Mouse (Mus musculus) lung, embryonic 15.5 days (tissue): ENCODE data around the gene C2cd2. TPM values are rescaled to one million over a fixed set of nuclear protein-coding genes. Genes with fewer than 3 reads are reported as not detected.
A peak's percentile ranks its signal among the peaks of the same experiment; 100 is the strongest.

Source experiments
- ATAC-seq: fragments of 200-750 bp; cut with Nextera tagmentation; 2 replicates; pipeline ENCODE4 v1.8.0; 2017; ENCODE audit warnings: moderate number of reproducible peaks, borderline replicate concordance; ENCODE audit not compliant: low FRiP score, low TSS enrichment; ENCODE audit errors: extremely low read depth
- H3K27ac ChIP-seq: fragments of 300-500 bp; sonication (generic); 2 replicates; pipeline ENCODE4 v1.5.1; 2015; ENCODE audit warnings: moderate library complexity, mild to moderate bottlenecking, inconsistent platforms
- H3K27me3 ChIP-seq: fragments of 300-500 bp; sonication (generic); 2 replicates; pipeline ENCODE4 v1.6.1; 2015; ENCODE audit warnings: inconsistent platforms
- H3K36me3 ChIP-seq: fragments of 300-500 bp; sonication (generic); 2 replicates; pipeline ENCODE4 v1.6.1; 2015; ENCODE audit warnings: inconsistent platforms
- H3K4me1 ChIP-seq: fragments of 300-500 bp; sonication (generic); 2 replicates; pipeline ENCODE4 v1.6.1; 2015; ENCODE audit warnings: inconsistent platforms
- H3K4me2 ChIP-seq: fragments of 300-500 bp; sonication (generic); 2 replicates; pipeline ENCODE4 v1.6.1; 2015; ENCODE audit warnings: inconsistent platforms, mild to moderate bottlenecking, moderate library complexity
- H3K4me3 ChIP-seq: fragments of 300-500 bp; sonication (generic); 2 replicates; pipeline ENCODE4 v1.5.1; 2015; ENCODE audit warnings: mild to moderate bottlenecking, inconsistent platforms
- H3K9ac ChIP-seq: fragments of 300-500 bp; sonication (generic); 2 replicates; pipeline ENCODE4 v1.6.1; 2015; ENCODE audit warnings: inconsistent platforms
- H3K9me3 ChIP-seq: fragments of 300-500 bp; sonication (generic); 2 replicates; pipeline ENCODE4 v1.6.1; 2016; ENCODE audit warnings: inconsistent platforms
- WGBS: fragments of 180-500 bp; shearing (Covaris S2); methylation state at CpG from one replicate; pipeline ENCODE4 v1.1.7; 2015; 5-methylcytosine and 5-hydroxymethylcytosine counted together
- polyA plus RNA-seq: library from polyadenylated mRNA; unstranded; fragments of >200 nt; fragmentation: Nextera tagmentation; extraction: Ambion mirVana; gene quantifications from 2 replicates; pipeline ENCODE4 v1.2.1, GENCODE M21; 2015

C2cd2 gene
- polyA plus RNA-seq, 1 experiment from 2014 or later = 25.1 TPM

GRCm38 (mm10) chr16:97912873-97913272 lies 49.5 kb downstream of the C2cd2 start:
- ATAC-seq = no peak
- no peak overlapping the region for H3K27ac ChIP-seq
- H3K9ac ChIP-seq = no peak overlapping the region
- H3K4me2 ChIP-seq = no peak overlapping the region
- H3K27me3 ChIP-seq = no peaks in the 10 kb centered on the region
- H3K4me3 ChIP-seq = no peak overlapping the region
- H3K9me3 ChIP-seq = no peaks in the 10 kb centered on the region
- no peaks in the 10 kb centered on the region for H3K36me3 ChIP-seq
- no peaks in the 10 kb centered on the region for H3K4me1 ChIP-seq

- Histone ChIP-seq H3K4me1 (no peaks in the 10 kb centered on the region), H3K36me3 (no peaks in the 10 kb centered on the region), H3K4me2 (no peak overlapping the region), H3K9me3 (no peaks in the 10 kb centered on the region), H3K27ac (no peak overlapping the region), H3K27me3 (no peaks in the 10 kb centered on the region), H3K9ac (no peak overlapping the region), H3K4me3 (no peak overlapping the region)
- ATAC-seq = no peak
- WGBS = 97% methylated on average over 1 of the region's 1 CpGs
These were observed 53.0 kb downstream of the C2cd2 start for GRCm38 (mm10) chr16:97909356-97909755.

DNA sequence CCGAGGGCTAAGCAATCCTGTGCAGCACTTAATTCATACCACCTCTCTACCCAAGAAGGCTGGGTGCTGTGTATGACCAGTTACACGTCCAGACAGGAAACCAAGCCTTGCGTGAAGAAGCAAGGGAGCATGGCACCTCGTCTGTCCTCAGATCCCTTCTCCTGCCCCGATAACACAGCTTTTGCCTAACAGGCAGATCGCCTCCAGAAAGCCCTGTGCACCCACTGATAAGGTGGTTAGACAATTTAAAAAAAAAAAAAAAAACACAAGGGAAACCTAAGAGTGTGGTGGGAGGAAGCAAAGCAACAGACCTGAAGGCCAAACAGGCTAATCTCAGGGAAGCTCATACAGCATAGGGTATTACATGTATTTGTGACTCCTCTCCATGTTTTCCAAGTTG lies 54.9 kb downstream of the C2cd2 start:
- ATAC-seq = no peak

GRCm38 (mm10) chr16:97906337-97906736 lies 56.1 kb downstream of the C2cd2 start:
- H3K27me3 ChIP-seq = no peaks in the 10 kb centered on the region
- no peaks in the 10 kb centered on the region for H3K9me3 ChIP-seq
- no peak for ATAC-seq
- no peak overlapping the region for H3K4me3 ChIP-seq
- H3K27ac ChIP-seq = no peak overlapping the region
- no peak overlapping the region for H3K9ac ChIP-seq
- no peaks in the 10 kb centered on the region for H3K36me3 ChIP-seq
- no peak overlapping the region for H3K4me2 ChIP-seq
- H3K4me1 ChIP-seq = no peaks in the 10 kb centered on the region

More for the DNA sequence above, 54.9 kb downstream of the C2cd2 start:
- Histone ChIP-seq H3K27me3 (no peaks in the 10 kb centered on the region), H3K4me2 (no peak overlapping the region), H3K4me1 (no peaks in the 10 kb centered on the region), H3K4me3 (no peak overlapping the region), H3K9ac (no peak overlapping the region), H3K36me3 (no peaks in the 10 kb centered on the region), H3K9me3 (no peaks in the 10 kb centered on the region), H3K27ac (no peak overlapping the region)
- WGBS = 70% methylated on average over 6 of the region's 6 CpGs

- WGBS = 63% methylated on average over 2 of the region's 2 CpGs
- ATAC-seq = no peak
- Histone ChIP-seq H3K9me3 (no peaks in the 10 kb centered on the region), H3K4me2 (no peak overlapping the region), H3K36me3 (no peaks in the 10 kb centered on the region), H3K27me3 (no peaks in the 10 kb centered on the region), H3K4me1 (no peaks in the 10 kb centered on the region), H3K9ac (no peak overlapping the region), H3K27ac (no peak overlapping the region), H3K4me3 (no peak overlapping the region)
These were observed 56.9 kb downstream of the C2cd2 start for GRCm38 (mm10) chr16:97905449-97905991.

GRCm38 (mm10) chr16:97904035-97904434 lies 58.4 kb downstream of the C2cd2 start:
- Histone ChIP-seq H3K4me2 (no peak overlapping the region), H3K36me3 (no peaks in the 10 kb centered on the region), H3K9me3 (no peaks in the 10 kb centered on the region), H3K27me3 (no peaks in the 10 kb centered on the region), H3K4me3 (no peak overlapping the region), H3K27ac (no peak overlapping the region), H3K4me1 (no peaks in the 10 kb centered on the region), H3K9ac (no peak overlapping the region)
- no peak for ATAC-seq
- 64% methylated on average over 3 of the region's 3 CpGs for WGBS

GRCm38 (mm10) chr16:97897346-97898024 lies 64.9 kb downstream of the C2cd2 start:
- Histone ChIP-seq H3K27me3 (no peaks in the 10 kb centered on the region), H3K4me3 (no peak overlapping the region), H3K9ac (no peak overlapping the region), H3K4me1 (peaks cover 8% of the 10 kb centered on the region), H3K4me2 (no peak overlapping the region), H3K27ac (0 out of 2 replicates have a peak overlapping the region, but pooled peaks have one; percentile 0), H3K9me3 (no peaks in the 10 kb centered on the region), H3K36me3 (no peaks in the 10 kb centered on the region)
- peak; percentile 67; the same call in 1 of the 2 replicates for ATAC-seq
- 46% methylated on average over 5 of the region's 5 CpGs for WGBS

DNA sequence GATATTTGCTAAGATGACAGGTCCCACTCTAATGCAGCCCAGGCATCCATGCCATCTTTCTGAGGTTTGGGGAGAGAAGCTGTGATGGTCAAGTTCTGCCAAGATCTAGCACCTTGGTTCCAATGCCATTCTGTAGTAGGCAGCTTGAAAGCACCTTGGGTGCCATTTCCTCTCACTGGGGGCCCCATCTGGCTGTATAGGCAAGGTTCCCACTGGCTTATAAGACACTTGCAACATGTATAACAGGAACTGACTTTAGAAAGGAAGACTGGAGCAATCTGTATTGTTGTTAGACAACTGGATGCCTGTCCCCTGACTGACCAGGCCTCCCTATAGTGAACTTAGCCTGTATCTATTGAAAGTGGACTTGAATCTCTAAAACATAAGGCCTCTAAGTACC lies 74.6 kb downstream of the C2cd2 start:
- no peaks in the 10 kb centered on the region for H3K9me3 ChIP-seq
- H3K4me3 ChIP-seq = no peak overlapping the region
- H3K27me3 ChIP-seq = no peaks in the 10 kb centered on the region
- no peak for ATAC-seq
- no peaks in the 10 kb centered on the region for H3K4me1 ChIP-seq
- H3K4me2 ChIP-seq = no peak overlapping the region
- H3K36me3 ChIP-seq = peaks cover 20% of the 10 kb centered on the region; the same call in 1 of the 2 replicates
- H3K27ac ChIP-seq = no peak overlapping the region
- H3K9ac ChIP-seq = no peak overlapping the region

GRCm38 (mm10) chr16:97883696-97884095 lies 78.7 kb downstream of the C2cd2 start:
- no peak for ATAC-seq
- Histone ChIP-seq H3K9me3 (no peaks in the 10 kb centered on the region), H3K4me2 (no peak overlapping the region), H3K9ac (no peak overlapping the region), H3K4me1 (no peaks in the 10 kb centered on the region), H3K27ac (no peak overlapping the region), H3K27me3 (no peaks in the 10 kb centered on the region), H3K36me3 (0 out of 2 replicates have a peak, but pooled peaks cover 19% of the 10 kb centered on the region), H3K4me3 (no peak overlapping the region)
- WGBS = 96% methylated on average over 1 of the region's 1 CpGs

GRCm38 (mm10) chr16:97882891-97883290 lies 79.5 kb downstream of the C2cd2 start:
- Histone ChIP-seq H3K9me3 (no peaks in the 10 kb centered on the region), H3K36me3 (0 out of 2 replicates have a peak, but pooled peaks cover 15% of the 10 kb centered on the region), H3K27ac (no peak overlapping the region), H3K27me3 (no peaks in the 10 kb centered on the region), H3K4me1 (no peaks in the 10 kb centered on the region), H3K9ac (no peak overlapping the region), H3K4me2 (no peak overlapping the region), H3K4me3 (no peak overlapping the region)
- no peak for ATAC-seq

DNA sequence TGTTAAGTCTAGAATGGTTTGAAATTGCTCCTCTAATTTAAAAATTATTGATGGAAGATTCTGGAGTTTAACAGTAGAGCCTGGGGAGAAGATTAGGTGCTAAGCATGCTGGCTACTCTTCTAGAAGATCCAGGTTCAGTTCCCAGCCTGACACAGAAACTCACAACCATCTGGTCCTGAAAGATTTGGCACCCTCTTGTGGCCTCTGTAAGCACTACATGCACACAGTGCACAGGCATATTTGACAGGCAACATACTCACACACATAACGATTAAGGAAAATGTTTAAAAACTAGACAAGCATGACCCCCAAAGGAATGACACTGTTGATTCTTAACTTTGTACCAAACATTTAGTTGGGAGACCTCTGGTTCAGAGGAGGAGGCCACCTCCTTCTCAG lies 83.3 kb downstream of the C2cd2 start:
- WGBS = 79% methylated on average over 1 of the region's 1 CpGs
- peaks cover 23% of the 10 kb centered on the region for H3K36me3 ChIP-seq

DNA sequence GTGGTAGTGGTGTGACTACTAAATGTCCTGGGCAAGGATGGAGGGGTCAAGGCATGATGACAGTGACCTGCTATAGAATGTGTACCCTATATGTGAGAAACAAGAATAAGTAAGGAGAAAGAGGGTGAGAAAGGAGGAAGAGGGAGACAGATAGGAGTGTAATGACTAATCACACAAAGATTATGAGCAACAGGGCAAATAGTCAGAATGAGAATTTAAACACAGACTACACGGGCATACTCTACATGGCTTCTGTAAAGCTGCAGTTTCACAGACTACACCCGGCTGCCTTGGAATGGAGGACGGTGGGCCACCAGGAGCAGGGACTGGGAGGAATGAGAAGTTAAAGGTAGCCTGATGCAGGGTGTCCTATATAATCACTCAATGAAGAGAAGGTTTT lies 84.9 kb downstream of the C2cd2 start:
- Histone ChIP-seq H3K4me3 (no peak overlapping the region), H3K27ac (no peak overlapping the region), H3K4me2 (no peak overlapping the region), H3K36me3 (peaks cover 25% of the 10 kb centered on the region), H3K4me1 (no peaks in the 10 kb centered on the region), H3K9ac (no peak overlapping the region), H3K9me3 (no peaks in the 10 kb centered on the region), H3K27me3 (no peaks in the 10 kb centered on the region)
- ATAC-seq = no peak
- WGBS = 82% methylated on average over 3 of the region's 3 CpGs

More for the DNA sequence above, 83.3 kb downstream of the C2cd2 start:
- H3K9ac ChIP-seq = no peak overlapping the region
- H3K27ac ChIP-seq = no peak overlapping the region
- no peak overlapping the region for H3K4me2 ChIP-seq
- H3K9me3 ChIP-seq = no peaks in the 10 kb centered on the region
- ATAC-seq = no peak
- no peak overlapping the region for H3K4me3 ChIP-seq
- H3K4me1 ChIP-seq = no peaks in the 10 kb centered on the region
- no peaks in the 10 kb centered on the region for H3K27me3 ChIP-seq
